Mouse (Mus musculus) retina, adult 2 months (tissue): Measurements from ENCODE around the gene Prune2.

ENCODE experiments used
- DNase-seq: peaks from one replicate; pipeline ENCODE4 v3.0.0-alpha.2; 2012; ENCODE audit warnings: low read depth, low spot score

Gene Prune2

GRCm38 (mm10) chr19:17180506-17180905 is 224.6 kb downstream of the Prune2 start:
- no peak for DNase-seq

DNA sequence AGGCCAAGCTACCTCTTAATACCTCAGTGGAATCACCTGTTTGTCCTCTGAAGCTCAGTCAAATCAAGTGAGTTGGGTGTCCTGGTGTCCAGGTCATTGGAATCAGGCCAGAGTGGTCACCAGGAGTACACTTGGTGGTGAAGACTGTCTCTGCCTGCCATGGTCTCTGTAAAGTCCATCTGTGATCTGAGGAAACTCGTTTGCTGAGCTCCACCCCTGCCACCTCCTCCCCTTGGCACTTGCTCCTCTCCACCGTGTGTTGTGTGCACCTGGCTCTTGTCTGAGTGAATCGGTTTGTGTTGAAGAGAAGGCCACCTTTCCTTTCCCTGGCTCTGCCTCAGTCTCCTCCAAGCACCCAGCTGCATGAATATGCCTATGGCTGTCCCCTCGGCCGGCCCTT is 238.8 kb downstream of the Prune2 start:
- no peak for DNase-seq

DNA sequence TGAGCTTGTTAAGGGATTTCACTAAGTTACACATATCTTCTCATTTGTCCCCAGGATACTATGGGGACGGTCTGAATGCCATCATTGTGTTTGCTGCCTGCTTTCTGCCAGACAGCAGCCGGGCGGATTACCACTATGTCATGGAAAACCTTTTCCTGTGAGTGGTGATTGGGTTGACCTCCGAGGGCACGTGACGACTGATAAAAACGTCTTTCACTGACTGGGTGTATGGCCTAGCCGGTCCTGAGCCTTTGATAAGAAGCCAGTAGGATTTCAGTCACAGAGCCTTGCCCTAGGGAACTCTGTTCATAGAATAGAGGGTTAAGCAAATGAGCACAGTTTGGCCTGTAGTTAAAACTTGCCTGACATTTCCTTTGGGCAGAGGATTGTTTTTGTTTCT is 243.1 kb downstream of the Prune2 start:
- DNase-seq, result no peak

GRCm38 (mm10) chr19:17207141-17207540 is 251.2 kb downstream of the Prune2 start:
- DNase-seq, result no peak

DNA sequence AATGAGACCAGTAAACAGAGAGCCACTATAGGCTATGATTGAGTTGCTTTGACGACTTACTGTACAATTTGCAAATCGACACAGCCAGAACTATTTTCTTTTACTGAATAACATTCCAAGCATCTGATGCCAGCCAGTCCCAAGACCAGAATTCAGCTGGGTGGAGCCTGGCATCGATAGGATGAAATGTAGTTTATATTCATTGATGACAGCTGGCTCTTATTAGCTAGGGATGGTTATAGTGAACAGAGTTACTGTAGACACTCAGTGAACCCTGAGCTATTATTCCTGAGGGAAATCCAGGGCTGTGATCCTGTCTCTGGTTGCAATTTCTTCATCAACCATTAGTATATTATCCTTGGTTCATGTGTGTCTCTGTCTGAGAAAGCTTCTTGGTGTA is 254.6 kb downstream of the Prune2 start:
- no peak for DNase-seq

DNA sequence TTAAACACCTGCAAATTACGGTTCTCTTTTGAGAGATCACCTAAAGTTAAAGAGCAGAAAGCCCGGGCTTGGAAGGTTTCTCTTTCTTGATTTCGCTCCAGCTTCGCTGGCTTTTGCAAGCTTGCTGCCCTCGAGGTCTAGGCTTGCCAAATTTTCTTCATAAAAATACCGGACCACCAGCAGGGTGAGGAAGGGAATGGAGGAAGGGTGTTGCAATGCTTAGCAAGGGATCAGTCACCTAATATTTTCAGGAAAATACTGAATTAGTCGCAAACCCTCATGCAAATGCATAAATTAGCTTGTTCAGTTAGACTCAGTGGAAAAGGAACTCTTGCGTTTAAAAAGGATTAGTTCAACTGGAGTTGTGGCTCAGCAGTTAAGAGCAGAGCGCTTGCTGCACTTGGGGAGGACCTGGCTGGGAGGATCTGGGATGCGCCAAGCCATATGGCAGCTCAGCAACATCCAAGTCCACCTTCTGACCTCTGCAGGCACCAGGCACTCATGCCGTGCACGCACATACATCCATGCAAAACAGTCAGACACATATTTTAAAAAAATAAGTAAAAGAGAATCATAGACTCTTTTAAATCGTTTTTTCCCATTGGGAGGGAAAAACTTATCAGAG is 259.1 kb downstream of the Prune2 start:
- no peak for DNase-seq

DNA sequence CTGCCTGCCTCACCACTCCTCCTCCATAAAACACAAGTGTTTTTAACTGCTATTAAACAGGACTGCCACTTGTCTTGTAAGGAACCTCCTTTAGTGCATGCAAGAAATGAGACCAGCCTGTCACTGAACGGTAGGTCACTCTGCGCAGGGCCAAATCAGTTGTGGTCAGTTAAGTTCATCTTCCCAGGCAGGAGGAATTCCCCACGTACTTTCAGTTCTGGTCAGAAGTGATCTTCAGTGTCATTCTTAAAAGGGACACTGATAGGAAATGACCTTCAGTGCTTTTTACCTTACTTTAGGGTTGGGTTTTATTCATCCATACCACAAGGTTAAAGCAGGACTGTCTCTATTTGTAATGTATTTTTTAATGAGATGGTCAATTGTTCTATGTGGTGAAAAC is 262.3 kb downstream of the Prune2 start:
- no peak for DNase-seq

GRCm38 (mm10) chr19:17223801-17224200 is 267.9 kb downstream of the Prune2 start:
- no peak for DNase-seq

DNA sequence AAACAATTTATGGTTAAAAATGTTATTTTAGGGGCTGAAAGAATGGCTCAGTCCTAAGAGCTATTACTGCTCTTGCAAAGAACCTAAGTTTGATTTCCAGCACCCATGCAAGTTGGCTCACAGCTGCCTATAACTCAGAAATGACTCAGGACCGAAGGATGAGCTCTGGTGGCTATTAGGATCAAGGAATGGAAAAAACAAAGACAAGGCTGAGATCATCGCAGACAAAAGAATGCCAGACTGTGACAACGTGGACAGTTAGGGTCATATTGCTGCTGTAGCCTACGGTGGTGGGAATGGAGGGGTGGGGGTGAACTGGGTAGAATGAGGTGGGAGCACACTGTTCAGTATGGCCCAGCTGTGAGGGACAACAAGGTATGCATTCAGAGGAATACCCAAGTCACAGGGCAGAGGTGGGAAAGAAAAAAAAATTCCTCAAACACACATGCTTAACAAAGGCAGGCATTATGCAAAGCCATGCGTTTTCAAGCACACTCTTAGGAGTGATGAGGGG is 269.7 kb downstream of the Prune2 start:
- no peak for DNase-seq

DNA sequence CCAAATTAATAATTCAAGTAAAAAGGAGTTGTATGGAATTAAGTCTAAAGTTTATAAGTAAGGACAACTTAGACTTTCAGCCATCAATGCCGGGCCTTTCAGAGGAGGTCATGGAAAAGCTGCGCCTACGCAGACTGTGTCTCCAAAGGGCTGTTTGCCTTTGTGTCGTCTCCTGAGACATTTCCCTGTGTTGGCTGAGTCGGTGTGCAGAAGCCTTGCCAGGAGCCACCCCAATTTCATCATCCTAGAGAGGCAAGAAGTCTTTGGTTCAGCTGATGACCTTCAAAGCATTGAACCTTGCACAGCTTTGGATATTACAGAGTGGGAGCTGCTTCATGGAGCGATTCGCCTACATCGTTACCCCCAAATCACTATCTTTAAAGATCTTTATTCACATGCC is 270.2 kb downstream of the Prune2 start:
- no peak for DNase-seq

DNA sequence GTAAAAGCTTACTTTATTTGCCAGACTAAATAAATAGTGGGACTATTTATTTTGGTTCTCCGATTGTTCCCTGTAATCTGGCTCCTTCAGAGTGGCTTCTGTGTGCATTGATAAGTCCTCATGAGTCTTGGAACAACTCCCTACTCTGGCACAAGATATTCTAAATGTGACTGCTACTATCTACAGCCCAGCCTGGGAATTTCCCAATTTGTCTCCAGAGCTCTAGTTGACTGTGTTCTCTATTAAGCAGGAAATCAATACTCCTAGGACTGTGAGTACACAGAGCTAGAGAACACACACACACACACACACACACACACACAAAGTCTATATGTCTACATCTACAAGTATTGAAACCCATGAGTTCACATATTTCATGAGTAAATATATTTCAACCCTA is 274.1 kb downstream of the Prune2 start:
- no peak for DNase-seq

DNA sequence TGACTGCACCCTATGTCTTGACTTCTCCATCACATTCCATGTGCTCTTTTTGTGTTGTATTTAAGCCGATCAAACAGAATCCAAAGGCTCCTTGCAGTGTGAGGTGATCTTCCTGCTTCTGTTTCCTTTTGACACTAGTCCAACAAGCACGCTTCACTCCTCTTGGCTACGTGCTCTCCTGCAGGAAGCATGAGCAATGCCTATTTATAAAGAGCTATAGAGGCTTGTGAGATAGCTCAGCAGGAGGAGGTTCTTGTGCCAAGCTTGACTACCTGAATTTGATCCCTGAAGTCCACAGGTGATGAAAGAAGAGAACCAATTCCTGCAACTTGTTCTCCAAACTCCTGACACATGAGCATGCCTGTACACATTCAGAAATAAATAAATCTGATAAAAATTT is 282.6 kb downstream of the Prune2 start:
- DNase-seq, result no peak

DNA sequence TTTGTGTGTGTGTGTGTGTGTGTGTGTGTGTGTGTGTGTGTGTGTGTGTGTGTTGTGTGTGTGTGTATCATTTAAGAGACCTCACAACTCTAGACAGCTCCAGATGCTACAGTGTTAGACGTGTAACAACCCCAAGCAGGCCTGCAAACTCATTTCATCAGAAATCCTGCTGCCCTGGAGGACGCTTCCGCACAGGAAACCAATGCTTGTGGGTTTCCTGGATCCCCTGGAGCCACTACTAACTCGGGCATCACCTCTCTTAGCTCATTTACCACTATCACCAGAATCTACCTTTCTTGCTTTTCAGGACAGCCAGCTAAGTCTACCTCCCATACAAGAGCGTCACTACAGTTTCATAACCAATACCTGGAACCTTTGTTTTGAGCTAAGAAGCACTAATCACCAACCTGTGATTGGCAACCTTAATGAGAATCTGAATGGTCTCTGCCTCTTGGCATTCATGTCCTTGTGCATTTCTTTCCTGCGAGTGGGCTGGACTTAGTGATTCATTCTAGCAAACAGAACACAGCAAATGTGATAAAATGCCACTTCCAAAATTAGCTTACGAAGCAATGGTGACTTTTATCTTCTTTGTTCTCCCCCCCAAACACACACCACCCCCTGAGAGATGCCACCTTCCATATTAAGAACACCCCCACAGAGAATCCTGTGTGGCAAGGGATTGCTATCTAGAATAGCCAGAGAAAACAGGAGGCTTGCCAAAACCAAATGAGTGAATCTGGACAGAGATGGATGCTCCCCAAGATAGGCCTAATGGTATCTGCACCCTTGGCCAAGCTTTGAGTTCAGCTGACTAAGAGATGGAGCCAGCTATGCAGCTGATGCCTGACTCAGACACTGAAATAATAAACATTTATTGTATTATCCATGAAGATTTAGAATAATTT is 284.5 kb downstream of the Prune2 start:
- DNase-seq, result no peak

- DNase-seq, result no peak
These were observed 285.3 kb downstream of the Prune2 start for GRCm38 (mm10) chr19:17241206-17241605.

DNA sequence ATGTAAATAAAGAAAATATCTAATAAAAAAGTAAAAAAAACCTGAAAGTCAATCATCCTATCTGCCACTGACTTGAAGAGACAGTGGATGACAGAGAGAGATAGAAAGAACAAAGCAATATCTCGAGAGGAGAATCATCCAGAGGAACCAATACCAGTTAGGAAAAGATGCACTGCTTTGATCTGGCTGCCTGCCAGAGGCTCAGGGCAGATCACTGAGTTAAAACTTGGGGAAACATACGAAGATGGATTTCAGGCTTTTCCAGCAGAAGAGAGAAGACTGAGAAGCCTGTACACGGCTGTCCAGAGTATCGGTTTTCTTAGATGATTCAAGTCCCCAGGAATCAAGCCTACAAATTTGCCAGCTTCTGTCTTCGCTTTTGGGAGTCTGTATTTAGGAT is 287.0 kb downstream of the Prune2 start:
- DNase-seq, result no peak

DNA sequence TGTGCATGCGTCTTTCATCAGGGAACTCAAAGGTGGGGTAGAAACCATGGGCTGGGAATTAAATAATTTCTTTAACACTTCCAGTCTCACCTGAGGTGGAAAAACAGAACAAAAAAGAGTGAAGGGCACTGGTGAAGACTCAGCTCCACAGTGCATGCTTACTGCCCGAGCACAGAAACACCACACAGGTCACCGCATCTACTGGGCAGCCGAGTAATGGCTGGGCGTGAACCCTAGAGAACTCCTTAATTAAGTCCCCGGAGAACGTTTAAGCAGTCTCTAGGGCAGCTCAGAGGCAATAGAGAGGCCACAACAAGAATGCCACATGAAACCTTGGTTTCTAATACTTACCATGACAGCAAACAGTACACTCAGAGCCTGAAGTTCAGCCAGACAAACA is 288.6 kb downstream of the Prune2 start:
- DNase-seq, result no peak

DNA sequence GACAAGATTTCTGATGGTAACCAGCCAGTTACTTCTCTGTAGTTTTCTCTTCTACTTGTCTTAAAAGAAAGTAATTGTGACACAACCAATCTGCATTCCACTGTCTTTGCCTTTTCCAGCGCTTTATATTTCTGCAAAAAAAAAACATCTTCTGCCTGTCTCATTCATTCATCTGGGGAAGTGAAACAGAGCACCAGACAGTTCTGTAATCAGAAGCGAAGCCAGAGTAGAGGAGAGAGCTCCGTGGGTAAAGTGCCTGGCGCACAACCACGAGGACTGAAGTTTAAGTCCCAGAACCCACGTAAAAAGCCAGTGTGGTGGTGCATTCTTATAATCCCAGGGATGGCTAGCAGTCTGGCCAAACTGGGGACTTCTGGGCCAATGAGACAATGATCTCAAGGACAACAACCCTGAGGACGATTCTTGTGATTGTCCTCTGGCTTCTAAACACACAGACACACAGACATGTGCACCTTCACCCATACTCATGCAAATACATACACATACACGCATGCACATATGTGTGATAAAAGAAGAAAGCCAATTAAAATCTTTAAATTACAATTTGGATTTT is 291.5 kb downstream of the Prune2 start:
- DNase-seq, result no peak

GRCm38 (mm10) chr19:17249691-17250090 is 293.8 kb downstream of the Prune2 start:
- no peak for DNase-seq

GRCm38 (mm10) chr19:17250801-17251200 is 294.9 kb downstream of the Prune2 start:
- DNase-seq, result no peak

GRCm38 (mm10) chr19:17251453-17251852 is 295.5 kb downstream of the Prune2 start:
- DNase-seq, result no peak

DNA sequence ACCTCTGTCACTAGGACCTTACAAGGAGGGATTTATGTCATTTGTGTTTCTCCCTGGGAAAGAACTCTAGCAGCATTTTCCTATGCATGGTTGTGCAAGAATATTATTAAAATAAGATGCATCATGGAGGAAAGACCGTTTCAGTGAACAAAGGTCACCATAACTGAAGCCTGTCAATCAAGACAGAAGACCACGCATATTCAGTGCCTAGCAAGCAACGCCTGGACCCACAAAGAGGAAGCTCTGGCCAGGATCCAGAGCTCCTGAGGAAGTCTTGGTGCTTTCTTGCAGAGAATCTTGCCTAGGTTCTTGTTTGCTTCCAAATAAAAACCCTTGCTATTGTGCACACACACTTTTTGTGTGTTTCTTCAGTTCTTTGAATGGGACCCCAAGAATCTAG is 296.9 kb downstream of the Prune2 start:
- no peak for DNase-seq

- DNase-seq, result no peak
These were observed 299.6 kb downstream of the Prune2 start for GRCm38 (mm10) chr19:17255511-17255910.

DNA sequence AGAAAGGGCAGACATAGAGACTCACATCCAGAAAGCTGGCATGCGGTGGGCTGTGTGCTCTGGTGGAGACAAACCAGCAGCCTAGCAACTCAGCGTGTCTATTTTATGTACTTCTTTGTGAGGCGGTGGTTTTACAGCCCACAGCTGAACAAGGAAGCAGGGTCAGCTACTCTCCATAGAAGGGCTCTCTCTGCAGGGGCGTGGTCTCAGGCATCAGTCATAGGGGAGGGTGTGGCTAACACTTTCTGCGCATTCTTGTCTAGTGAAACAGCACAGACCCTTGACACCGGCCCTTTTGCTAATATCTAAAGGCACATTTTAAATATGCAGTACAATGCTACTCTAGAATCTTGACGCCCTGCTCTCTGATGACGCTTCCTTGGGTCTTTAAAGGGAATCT is 300.5 kb downstream of the Prune2 start:
- no peak for DNase-seq
